Comparison of ENCODE assay signal across 8 mouse cellular contexts in the genomic region with DNA sequence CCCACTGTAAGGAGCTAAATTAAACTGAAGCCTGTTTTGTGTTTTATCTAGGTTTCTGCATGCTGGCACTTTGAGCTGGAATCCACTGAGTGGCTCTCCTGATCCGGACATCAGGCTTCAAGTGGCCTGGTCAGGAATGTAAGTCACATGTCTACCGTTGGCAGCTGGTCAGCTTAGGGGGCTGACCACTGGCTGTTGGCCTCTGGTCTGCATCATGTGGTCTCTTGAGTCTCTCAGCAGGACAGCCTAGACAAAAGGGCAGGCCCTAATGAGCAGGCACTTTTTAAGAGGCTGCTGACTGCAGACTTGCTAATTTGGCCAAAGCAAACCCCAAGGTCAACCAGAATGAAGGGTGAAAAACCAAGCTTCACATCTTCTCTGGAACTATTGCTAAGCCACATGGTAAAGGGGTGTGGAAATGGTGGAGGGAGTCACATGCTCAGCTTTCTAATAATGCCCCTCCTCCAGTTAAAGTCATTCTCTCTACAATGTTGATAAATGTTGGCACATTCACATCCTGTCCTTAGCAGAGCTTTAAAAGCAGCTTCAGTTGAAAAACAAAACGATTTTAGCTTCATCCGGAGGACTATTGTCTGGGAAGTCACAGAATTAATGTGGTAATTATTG.
DNase-seq lines count a peak whose midpoint lies in the region; ATAC-seq and TF ChIP-seq lines count a peak whose summit lies in the region.

No protein-coding gene starts in this region.

- peaks cover 4% of the 10 kb centered on the region; the same call in 1 of the 2 replicates for H3K36me3 ChIP-seq in heart, adult 2 months (ENCODE audit: control insufficient read depth, insufficient read depth, low read length)
- no peaks in the 10 kb centered on the region for H3K36me3 ChIP-seq in lung, postnatal 0 days (ENCODE audit: insufficient read depth, low read length)

- TF ChIP-seq POLR2A in cerebellum, adult 2 months (IDR thresholded peaks at IDR 0.05; ENCODE audit: borderline replicate concordance, insufficient read depth, low read length), result no peak
- no peak for TF ChIP-seq POLR2A in heart, adult 2 months (IDR thresholded peaks at IDR 0.05; ENCODE audit: insufficient read depth, low read depth, low read length)

- peak; percentile 97 for ATAC-seq in lung, postnatal 0 days
- no peak for ATAC-seq in megakaryocyte progenitor cell, adult 5-6 weeks (replicated peaks; ENCODE audit: poor library complexity)
- no peak for ATAC-seq in erythroid progenitor cell, adult 5-6 weeks (replicated peaks; ENCODE audit: low FRiP score, poor library complexity, severe bottlenecking)

- 64% methylated on average over 4 of the region's 4 CpGs for WGBS in cerebellum, adult 2 months
- WGBS in heart, adult 2 months, result 17% methylated on average over 4 of the region's 4 CpGs
- WGBS in lung, postnatal 0 days, result 28% methylated on average over 4 of the region's 4 CpGs

- no peak overlapping the region for H3K9ac ChIP-seq in heart, adult 2 months (ENCODE audit: low read depth, low read length)
- no peak overlapping the region for H3K9ac ChIP-seq in lung, postnatal 0 days (replicated peaks; ENCODE audit: low read depth)

- TF ChIP-seq CTCF in cerebellum, adult 2 months (IDR thresholded peaks at IDR 0.05; ENCODE audit: borderline replicate concordance, insufficient read depth, low read depth, low read length), result no peak
- peak; percentile 52 for TF ChIP-seq CTCF in heart, adult 2 months (IDR thresholded peaks at IDR 0.05)
- TF ChIP-seq CTCF in lung, postnatal 0 days (IDR thresholded peaks at IDR 0.05), result peak; percentile 44; the same call in 1 of the 2 replicates

- H3K27me3 ChIP-seq in cerebellum, adult 2 months (ENCODE audit: control insufficient read depth, insufficient read depth, low read length), result no peaks in the 10 kb centered on the region
- no peaks in the 10 kb centered on the region for H3K27me3 ChIP-seq in heart, adult 2 months (ENCODE audit: control insufficient read depth, insufficient read depth, low read length)
- H3K27me3 ChIP-seq in lung, postnatal 0 days (replicated peaks; ENCODE audit: insufficient read depth, low read length), result no peaks in the 10 kb centered on the region

- DNase-seq in adrenal gland, adult 2 months, result peak; percentile 18
- DNase-seq in adrenal gland, postnatal 4 days (ENCODE audit: low spot score in 2 of 2), result no peak
- DNase-seq in cerebellum, adult 2 months, result peak; percentile 22 to 57
- DNase-seq in heart, adult 2 months, result peak; percentile 72 to 87
- DNase-seq in layer of hippocampus, adult 18-20 months (ENCODE audit: low spot score in 2 of 2), result peak; percentile 28 to 56
- peak; percentile 89 for DNase-seq in lung, postnatal 0 days (ENCODE audit: low spot score)

- H3K4me1 ChIP-seq in cerebellum, adult 2 months (ENCODE audit: control insufficient read depth, insufficient read depth, low read length), result no peaks in the 10 kb centered on the region
- peaks cover 2% of the 10 kb centered on the region; the same call in 1 of the 2 replicates for H3K4me1 ChIP-seq in heart, adult 2 months (ENCODE audit: control insufficient read depth, insufficient read depth, low read length)
- no peaks in the 10 kb centered on the region for H3K4me1 ChIP-seq in lung, postnatal 0 days (ENCODE audit: insufficient read depth, low read depth, low read length)

- no peak overlapping the region for H3K4me3 ChIP-seq in cerebellum, adult 2 months (replicated peaks; ENCODE audit: insufficient read depth, low read depth, low read length)
- no peak overlapping the region for H3K4me3 ChIP-seq in heart, adult 2 months
- no peak overlapping the region for H3K4me3 ChIP-seq in lung, postnatal 0 days (ENCODE audit: low read depth, low read length)

- intact Hi-C loops in heart, adult 2 months (cut with DNase I), result loop anchor here (2.0 to 10.0 kb wide), 3 partner anchors 106 to 1478 kb away; a partner anchor contains a TSS

- peak; percentile 98 for TF ChIP-seq EP300 in heart, adult 2 months (IDR thresholded peaks at IDR 0.05; ENCODE audit: insufficient read depth, low read depth, low read length)
- peak; percentile 79 for TF ChIP-seq EP300 in lung, postnatal 0 days (IDR thresholded peaks at IDR 0.05)

- no peaks in the 10 kb centered on the region for H3K9me3 ChIP-seq in lung, postnatal 0 days (ENCODE audit: low read length)

- H3K79me2 ChIP-seq in heart, adult 2 months (replicated peaks; ENCODE audit: control insufficient read depth, insufficient read depth, low read length), result no peaks in the 10 kb centered on the region

- no peak overlapping the region for H3K27ac ChIP-seq in cerebellum, adult 2 months (ENCODE audit: insufficient read depth, low read length)
- H3K27ac ChIP-seq in heart, adult 2 months, result peak overlapping the region; percentile 67
- no peak overlapping the region for H3K27ac ChIP-seq in lung, postnatal 0 days (ENCODE audit: low read length)

- H3K4me2 ChIP-seq in lung, postnatal 0 days (replicated peaks; ENCODE audit: low read depth, low read length), result no peak overlapping the region

Comparison
In these comparisons a context has a peak if more than half of its experiments do, and no peak if none do; other contexts are left out.
1. DNase-seq: peak in adrenal gland, adult 2 months (single experiment), cerebellum, adult 2 months (2 of 2), heart, adult 2 months (2 of 2), layer of hippocampus, adult 18-20 months (2 of 2) and lung, postnatal 0 days (single experiment); none in adrenal gland, postnatal 4 days (0 of 2).